Mouse (Mus musculus): Measurements from ENCODE around the gene Cd209c. TPM values are rescaled to one million over a fixed set of nuclear protein-coding genes. Genes with fewer than 3 reads are reported as not detected.

The Cd209c gene
- total RNA-seq (2014; rRNA removed), result not detected in 2 replicates
- polyA plus RNA-seq (2015; fragmentation: Nextera tagmentation; extraction: Ambion mirVana), result 0.21 and 0.43 TPM in 2 replicates

GRCm38 (mm10) chr8:3954646-3955045, at the start of gene Cd209c:
Cd209c (minus strand) TSS chr8:3954746.
- no peak within 1 kb of the TSS for H3K4me3 ChIP-seq (ENCODE audit: low read length)
- H3K27me3 ChIP-seq (ENCODE audit: insufficient read depth, low read length), result no peaks in the 10 kb centered on the region
- ATAC-seq (no peak), DNase-seq (ENCODE audit: low spot score) (no peak)
- no peaks in the 10 kb centered on the region for H3K4me1 ChIP-seq (ENCODE audit: insufficient read depth, low read length)
- H3K9me3 ChIP-seq (ENCODE audit: low read length), result no peaks in the 10 kb centered on the region
- 82% methylated on average over 1 of the region's 1 CpGs for WGBS
- TF ChIP-seq CTCF (IDR thresholded peaks at IDR 0.05; ENCODE audit: low read depth), result no peak
- no peak within 1 kb of the TSS for H3K9ac ChIP-seq (replicated peaks; ENCODE audit: low read length)
- no peak within 1 kb of the TSS for H3K27ac ChIP-seq
- H3K4me2 ChIP-seq (ENCODE audit: low read depth, low read length), result no peak within 1 kb of the TSS
- no peaks in the 10 kb centered on the region for H3K36me3 ChIP-seq (ENCODE audit: insufficient read depth, low read length)

GRCm38 (mm10) chr8:3994219-3994618, 39.7 kb upstream of the Cd209c start:
- 39% methylated on average over 41 of the region's 42 CpGs for WGBS
- H3K27me3 ChIP-seq (ENCODE audit: insufficient read depth, low read length), result no peaks in the 10 kb centered on the region
- peak overlapping the region; percentile 19 for H3K4me3 ChIP-seq (ENCODE audit: low read length)
- TF ChIP-seq CTCF (IDR thresholded peaks at IDR 0.05; ENCODE audit: low read depth), result no peak
- ATAC-seq (no peak), DNase-seq (ENCODE audit: low spot score) (no peak)
- no peaks in the 10 kb centered on the region for H3K36me3 ChIP-seq (ENCODE audit: insufficient read depth, low read length)
- no peak overlapping the region for H3K27ac ChIP-seq
- H3K9me3 ChIP-seq (ENCODE audit: low read length), result 0 out of 2 replicates have a peak, but pooled peaks cover 7% of the 10 kb centered on the region
- H3K4me2 ChIP-seq (ENCODE audit: low read depth, low read length), result peak overlapping the region; percentile 27; the same call in 1 of the 2 replicates
- no peak overlapping the region for H3K9ac ChIP-seq (replicated peaks; ENCODE audit: low read length)
- H3K4me1 ChIP-seq (ENCODE audit: insufficient read depth, low read length), result no peaks in the 10 kb centered on the region

GRCm38 (mm10) chr8:3956037-3956436, 1.5 kb upstream of the Cd209c start:
- H3K4me3 ChIP-seq (ENCODE audit: low read length), result no peak overlapping the region
- H3K9me3 ChIP-seq (ENCODE audit: low read length), result no peaks in the 10 kb centered on the region; the same call in 1 of the 2 replicates
- H3K4me2 ChIP-seq (ENCODE audit: low read depth, low read length), result no peak overlapping the region
- DNase-seq (ENCODE audit: low spot score) (peak; percentile 1), ATAC-seq (no peak)
- no peak overlapping the region for H3K9ac ChIP-seq (replicated peaks; ENCODE audit: low read length)
- 86% methylated on average over 1 of the region's 1 CpGs for WGBS
- peak; percentile 39 for TF ChIP-seq CTCF (IDR thresholded peaks at IDR 0.05; ENCODE audit: low read depth)
- H3K27me3 ChIP-seq (ENCODE audit: insufficient read depth, low read length), result no peaks in the 10 kb centered on the region
- no peak overlapping the region for H3K27ac ChIP-seq
- no peaks in the 10 kb centered on the region for H3K4me1 ChIP-seq (ENCODE audit: insufficient read depth, low read length)
- H3K36me3 ChIP-seq (ENCODE audit: insufficient read depth, low read length), result no peaks in the 10 kb centered on the region

- H3K36me3 ChIP-seq (ENCODE audit: insufficient read depth, low read length), result no peaks in the 10 kb centered on the region
- H3K27ac ChIP-seq, result no peak overlapping the region
- H3K27me3 ChIP-seq (ENCODE audit: insufficient read depth, low read length), result no peaks in the 10 kb centered on the region
- 96% methylated on average over 3 of the region's 3 CpGs for WGBS
- no peak overlapping the region for H3K9ac ChIP-seq (replicated peaks; ENCODE audit: low read length)
- H3K4me2 ChIP-seq (ENCODE audit: low read depth, low read length), result no peak overlapping the region
- no peak overlapping the region for H3K4me3 ChIP-seq (ENCODE audit: low read length)
- ATAC-seq (no peak), DNase-seq (ENCODE audit: low spot score) (no peak)
- H3K4me1 ChIP-seq (ENCODE audit: insufficient read depth, low read length), result no peaks in the 10 kb centered on the region
- no peaks in the 10 kb centered on the region for H3K9me3 ChIP-seq (ENCODE audit: low read length)
- TF ChIP-seq CTCF (IDR thresholded peaks at IDR 0.05; ENCODE audit: low read depth), result no peak
Measured at GRCm38 (mm10) chr8:3940023-3940422, 14.5 kb downstream of the Cd209c start.

- H3K36me3 ChIP-seq (ENCODE audit: insufficient read depth, low read length), result no peaks in the 10 kb centered on the region
- no peak within 1 kb of the TSS for H3K27ac ChIP-seq
- 88% methylated on average over 3 of the region's 3 CpGs for whole genome bisulfite sequencing
- no peak within 1 kb of the TSS for H3K4me3 ChIP-seq (ENCODE audit: low read length)
- no peak within 1 kb of the TSS for H3K9ac ChIP-seq (replicated peaks; ENCODE audit: low read length)
- ATAC-seq (no peak), DNase-seq (ENCODE audit: low spot score) (no peak)
- H3K27me3 ChIP-seq (ENCODE audit: insufficient read depth, low read length), result no peaks in the 10 kb centered on the region
- no peak for TF ChIP-seq CTCF (IDR thresholded peaks at IDR 0.05; ENCODE audit: low read depth)
- peaks cover 8% of the 10 kb centered on the region; the same call in 1 of the 2 replicates for H3K9me3 ChIP-seq (ENCODE audit: low read length)
- no peaks in the 10 kb centered on the region for H3K4me1 ChIP-seq (ENCODE audit: insufficient read depth, low read length)
- no peak within 1 kb of the TSS for H3K4me2 ChIP-seq (ENCODE audit: low read depth, low read length)
Measured at GRCm38 (mm10) chr8:3926744-3927143, 27.8 kb downstream of the Cd209c start, which contains the start of gene Cd209b. Cd209b (minus strand) TSS chr8:3926844.

Other genes with a start within 250 kb of the Cd209c start
- gene Clec4g, start 234.1 kb downstream of the Cd209c start, total RNA-seq (2014; rRNA removed), result not detected in 2 replicates
- not detected in 2 replicates for gene Clec4g, start 234.1 kb downstream of the Cd209c start, polyA plus RNA-seq (2015; fragmentation: Nextera tagmentation; extraction: Ambion mirVana)
- not detected in 2 replicates for gene Cd209a, start 205.8 kb downstream of the Cd209c start, total RNA-seq (2014; rRNA removed)
- 0.29 TPM in 1 of 2 replicates, not detected in the other for gene Cd209a, start 205.8 kb downstream of the Cd209c start, polyA plus RNA-seq (2015; fragmentation: Nextera tagmentation; extraction: Ambion mirVana)
- gene Cd209e, start 100.4 kb downstream of the Cd209c start, total RNA-seq (2014; rRNA removed), result not detected in 2 replicates
- gene Cd209e, start 100.4 kb downstream of the Cd209c start, polyA plus RNA-seq (2015; fragmentation: Nextera tagmentation; extraction: Ambion mirVana), result not detected in 2 replicates
- gene Cd209d, start 76.2 kb downstream of the Cd209c start, total RNA-seq (2014; rRNA removed), result not detected in 2 replicates
- gene Cd209d, start 76.2 kb downstream of the Cd209c start, polyA plus RNA-seq (2015; fragmentation: Nextera tagmentation; extraction: Ambion mirVana), result not detected in 2 replicates
- not detected in 2 replicates for gene Cd209b, start 27.9 kb downstream of the Cd209c start, total RNA-seq (2014; rRNA removed)
- 0.11 TPM in 1 of 2 replicates, not detected in the other for gene Cd209b, start 27.9 kb downstream of the Cd209c start, polyA plus RNA-seq (2015; fragmentation: Nextera tagmentation; extraction: Ambion mirVana)
- 0.40 TPM in 1 of 2 replicates, not detected in the other for gene Cd209f, start 151.1 kb upstream of the Cd209c start, total RNA-seq (2014; rRNA removed)
- 0.35 and 1.3 TPM in 2 replicates for gene Cd209f, start 151.1 kb upstream of the Cd209c start, polyA plus RNA-seq (2015; fragmentation: Nextera tagmentation; extraction: Ambion mirVana)
- not detected in 2 replicates for gene Cd209g, start 179.4 kb upstream of the Cd209c start, total RNA-seq (2014; rRNA removed)
- 0.04 and 0.19 TPM in 2 replicates for gene Cd209g, start 179.4 kb upstream of the Cd209c start, polyA plus RNA-seq (2015; fragmentation: Nextera tagmentation; extraction: Ambion mirVana)
- gene Evi5l, start 211.8 kb upstream of the Cd209c start, total RNA-seq (2014; rRNA removed), result 221 and 229 TPM in 2 replicates
- 92.0 and 98.3 TPM in 2 replicates for gene Evi5l, start 211.8 kb upstream of the Cd209c start, polyA plus RNA-seq (2015; fragmentation: Nextera tagmentation; extraction: Ambion mirVana)